Mouse (Mus musculus): Measurements from ENCODE around the gene Sdc4.
A peak's percentile ranks its signal among the peaks of the same experiment; 100 is the strongest.

The Sdc4 gene

DNA sequence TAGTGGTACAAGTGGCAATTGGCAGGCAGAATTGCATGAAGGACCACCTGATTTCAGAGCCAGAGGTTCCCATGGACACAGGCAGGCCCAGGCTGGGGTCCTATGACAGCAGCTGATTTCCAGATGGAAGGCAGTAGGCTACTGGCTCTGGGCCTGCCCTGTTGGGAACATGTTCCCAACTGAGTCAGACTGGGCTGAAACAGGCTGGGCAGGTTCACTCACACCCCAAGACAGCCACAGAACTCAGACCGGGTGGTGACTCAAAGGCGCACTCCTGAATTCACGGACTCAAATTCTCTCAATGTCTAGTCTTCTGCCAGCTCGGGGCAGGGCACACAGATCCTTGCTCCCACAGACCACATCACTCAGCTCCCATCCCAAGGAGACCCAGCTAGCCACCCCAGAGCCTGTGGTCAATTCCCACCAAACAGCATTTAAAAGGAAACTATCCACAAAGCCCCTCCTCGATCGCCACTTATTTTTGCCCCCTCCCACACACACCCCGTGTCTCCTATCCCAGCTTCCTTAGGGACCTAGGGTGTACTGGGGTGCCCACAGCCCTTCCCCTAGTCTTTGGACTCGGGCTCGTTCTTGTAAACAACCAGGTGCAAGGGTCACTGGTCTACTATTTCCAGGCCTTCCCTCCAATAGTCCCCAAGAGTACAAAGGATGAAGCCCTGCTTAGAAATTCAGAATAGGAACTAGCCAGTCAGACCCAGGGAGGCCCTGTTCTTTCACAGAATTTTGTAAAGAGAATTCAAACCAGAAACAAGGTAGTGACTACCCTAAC lies 11.8 kb downstream of the Sdc4 start:
- no peak for DNase-seq (ENCODE audit: low spot score in 2 of 2)

DNA sequence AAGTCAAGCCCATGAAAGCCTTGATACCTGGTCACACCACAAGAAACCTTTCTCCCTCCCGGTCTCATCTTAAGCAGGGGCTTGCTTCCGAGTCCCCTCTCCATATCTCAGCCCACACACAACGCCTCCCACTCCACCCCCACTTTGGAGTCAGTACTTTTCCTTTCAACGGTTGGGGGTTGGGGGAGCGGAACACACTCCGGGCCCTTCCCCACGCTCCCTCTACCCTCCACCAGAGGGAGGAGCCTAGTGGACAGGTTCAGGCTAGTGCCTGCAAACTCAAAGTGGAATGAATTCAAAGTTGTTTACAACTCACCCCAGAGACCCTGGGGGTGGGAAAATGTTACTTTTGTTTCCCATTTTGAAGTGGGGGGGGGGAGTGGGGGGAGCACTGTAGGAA lies 13.0 kb downstream of the Sdc4 start:
- DNase-seq (ENCODE audit: low spot score in 2 of 2), result no peak

- DNase-seq (ENCODE audit: low spot score in 2 of 2), result no peak
Measured at GRCm38 (mm10) chr2:164429881-164430615, 13.6 kb downstream of the Sdc4 start.

- DNase-seq (ENCODE audit: low spot score in 2 of 2), result no peak
Measured at GRCm38 (mm10) chr2:164428451-164428850, 15.2 kb downstream of the Sdc4 start.

- DNase-seq (ENCODE audit: low spot score in 2 of 2), result no peak
Measured at GRCm38 (mm10) chr2:164426952-164427351, 16.7 kb downstream of the Sdc4 start.

- no peak for DNase-seq (ENCODE audit: low spot score in 2 of 2)
Measured at GRCm38 (mm10) chr2:164426121-164426520, 17.6 kb downstream of the Sdc4 start.

DNA sequence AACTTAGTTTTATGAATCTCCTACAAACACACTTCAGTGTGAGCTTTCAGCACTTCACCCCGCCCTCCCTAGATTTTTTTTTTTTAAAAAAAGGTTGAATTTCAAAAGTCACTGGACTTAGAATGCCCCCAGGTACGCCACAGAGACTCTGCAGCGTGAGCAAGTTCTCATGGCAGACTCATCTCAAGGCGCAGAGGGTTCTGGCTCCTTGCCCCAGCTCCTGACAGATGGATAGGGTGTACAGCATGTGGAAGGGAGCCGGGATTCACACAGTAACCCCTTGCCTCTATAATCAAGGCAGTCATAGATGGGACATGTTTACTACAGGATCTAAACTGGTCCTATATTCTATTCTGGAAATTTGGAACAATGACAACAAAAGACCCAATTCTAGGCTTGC lies 18.3 kb downstream of the Sdc4 start:
- DNase-seq (ENCODE audit: low spot score in 2 of 2), result no peak

- no peak for DNase-seq (ENCODE audit: low spot score in 2 of 2)
Measured at GRCm38 (mm10) chr2:164424406-164424805, 19.3 kb downstream of the Sdc4 start.

DNA sequence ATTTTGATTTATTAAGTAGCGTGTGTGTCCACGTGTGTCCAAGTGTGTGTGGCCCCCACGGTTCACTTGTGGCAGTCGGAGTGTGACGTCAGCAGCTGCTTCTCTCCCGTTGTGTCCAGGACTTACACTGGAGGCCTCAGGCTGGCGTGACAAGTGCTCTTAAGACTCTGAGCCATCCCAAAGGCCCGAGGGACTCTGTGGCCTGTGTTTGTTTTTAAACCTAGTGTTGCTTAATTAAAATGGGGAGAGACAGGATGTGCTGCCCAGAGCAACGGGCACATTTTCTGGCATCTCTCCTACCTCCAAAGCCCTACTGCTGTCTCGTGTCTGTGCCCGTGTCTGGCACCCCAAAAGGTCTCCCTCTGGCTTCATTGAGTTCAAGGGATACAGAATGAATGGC lies 20.2 kb downstream of the Sdc4 start:
- DNase-seq (ENCODE audit: low spot score in 2 of 2), result no peak

GRCm38 (mm10) chr2:164422675-164423393 lies 20.9 kb downstream of the Sdc4 start:
- no peak for DNase-seq (ENCODE audit: low spot score in 2 of 2)

- DNase-seq (ENCODE audit: low spot score in 2 of 2), result no peak
Measured at GRCm38 (mm10) chr2:164421979-164422378, 21.7 kb downstream of the Sdc4 start.

- DNase-seq (ENCODE audit: low spot score in 2 of 2), result no peak
Measured at GRCm38 (mm10) chr2:164421306-164421705, 22.4 kb downstream of the Sdc4 start.

DNA sequence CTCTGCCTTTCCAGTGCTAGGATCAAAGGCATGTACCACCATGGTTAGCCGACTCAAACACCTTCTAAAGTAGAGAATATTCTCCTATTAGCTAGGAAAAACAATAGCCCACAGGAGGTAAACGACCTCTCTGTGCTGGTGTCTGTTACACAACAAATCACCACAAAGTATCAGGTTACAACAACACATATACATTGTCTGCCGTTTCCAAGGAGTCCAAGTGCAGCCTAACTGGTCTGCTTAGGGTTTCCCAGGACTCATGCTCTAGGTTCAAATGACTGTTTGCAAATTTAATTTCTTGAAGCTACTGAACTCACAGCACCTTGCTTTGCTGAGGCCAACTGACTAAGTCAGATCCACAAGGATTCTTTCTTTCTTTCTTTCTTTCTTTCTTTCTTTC lies 24.2 kb downstream of the Sdc4 start:
- DNase-seq (ENCODE audit: low spot score in 2 of 2), result no peak

DNA sequence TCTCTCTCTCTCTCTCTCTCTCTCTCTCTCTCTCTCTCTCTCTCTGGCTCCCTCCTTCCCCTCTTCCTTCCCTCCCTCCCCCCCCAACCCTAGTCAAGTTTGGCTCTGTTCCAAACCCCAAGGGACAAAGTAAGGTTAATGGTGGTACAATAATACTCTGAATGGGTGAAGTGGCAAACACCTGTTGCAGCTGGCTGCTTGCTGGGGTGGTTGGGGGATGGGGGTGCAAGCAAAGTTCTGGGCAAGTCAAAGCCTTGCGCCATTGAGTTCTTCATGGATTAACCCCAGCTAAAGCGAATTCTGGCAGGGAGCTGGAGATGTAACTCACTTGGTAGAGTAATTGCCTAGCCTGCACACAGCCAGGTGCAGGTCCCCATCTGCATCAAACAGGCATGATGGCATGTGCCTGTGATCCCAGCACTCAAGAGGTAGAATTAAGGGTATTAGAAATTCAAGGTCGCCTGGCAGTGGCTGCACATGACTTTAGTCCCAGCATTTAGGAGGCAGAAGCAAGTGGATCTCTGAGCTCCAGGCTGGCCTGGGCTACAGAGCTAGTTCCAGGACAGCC lies 25.3 kb downstream of the Sdc4 start:
- no peak for DNase-seq (ENCODE audit: low spot score in 2 of 2)

- no peak for DNase-seq (ENCODE audit: low spot score in 2 of 2)
Measured at GRCm38 (mm10) chr2:164417198-164417597, 26.5 kb downstream of the Sdc4 start.

DNA sequence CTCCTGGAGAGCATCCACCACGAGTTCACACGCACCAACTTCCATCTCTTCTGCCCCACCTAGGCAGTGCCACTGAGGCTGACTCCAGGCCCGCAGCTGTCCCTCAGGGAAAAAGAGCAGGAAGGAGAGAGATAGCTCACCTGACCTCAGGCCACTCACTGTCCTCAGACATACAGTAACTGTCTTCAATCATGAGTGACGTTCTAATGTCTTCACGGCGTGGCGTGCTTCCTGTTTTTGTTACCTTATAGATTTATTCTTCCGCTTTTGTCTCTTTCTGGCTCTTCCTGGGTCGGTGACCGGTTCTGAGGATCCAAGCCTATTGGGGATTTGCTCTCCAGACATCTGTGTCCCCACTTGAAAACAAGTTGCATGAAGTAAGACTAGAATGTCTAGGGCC lies 29.1 kb downstream of the Sdc4 start:
- DNase-seq (ENCODE audit: low spot score in 2 of 2), result no peak

DNA sequence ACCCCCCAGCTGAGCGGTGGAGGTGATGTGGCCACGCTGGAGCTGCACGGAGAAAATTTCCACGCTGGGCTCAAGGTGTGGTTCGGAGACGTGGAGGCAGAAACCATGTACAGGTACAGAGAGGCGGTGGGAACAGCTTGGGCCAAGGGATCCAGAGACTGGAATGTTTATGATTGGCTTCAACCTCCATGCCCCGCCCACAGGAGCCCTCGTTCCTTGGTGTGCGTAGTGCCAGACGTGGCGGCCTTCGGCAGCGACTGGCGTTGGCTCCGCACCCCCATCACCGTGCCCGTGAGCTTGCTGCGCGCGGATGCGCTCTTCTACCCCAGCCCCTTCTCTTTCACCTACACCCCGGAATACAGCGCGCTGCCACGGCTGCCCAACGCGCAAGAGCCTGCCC lies 29.5 kb downstream of the Sdc4 start:
- DNase-seq (ENCODE audit: low spot score in 2 of 2), result no peak

- DNase-seq (ENCODE audit: low spot score in 2 of 2), result peak in 1 of 2 experiments; percentile 51
Measured at GRCm38 (mm10) chr2:164407708-164408107, 36.0 kb downstream of the Sdc4 start.

DNA sequence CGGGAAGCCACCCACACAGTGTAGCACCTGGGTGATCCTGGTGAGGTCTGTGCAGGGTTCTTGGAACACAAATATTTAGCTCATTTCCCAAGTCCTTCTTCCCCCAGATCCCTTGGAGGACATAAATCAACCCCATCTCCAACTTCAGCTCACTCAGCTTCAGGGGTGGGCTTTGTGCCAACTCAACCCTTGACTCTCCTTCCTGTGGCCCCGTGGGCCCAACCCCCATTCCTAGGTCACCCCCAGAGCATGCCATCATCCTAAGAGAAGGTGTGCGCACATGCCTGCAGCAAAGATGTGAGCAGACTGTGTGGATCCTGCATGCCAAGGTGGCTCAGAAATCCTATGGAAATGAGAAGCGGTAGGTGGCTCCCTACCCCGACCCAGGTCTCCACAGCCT lies 38.2 kb downstream of the Sdc4 start:
- no peak for DNase-seq (ENCODE audit: low spot score in 2 of 2)

- DNase-seq (ENCODE audit: low spot score in 2 of 2), result no peak
Measured at GRCm38 (mm10) chr2:164405060-164405459, 38.6 kb downstream of the Sdc4 start, which contains the start of gene Matn4. Gene Matn4, minus strand, starts transcription at chr2:164405160.

DNA sequence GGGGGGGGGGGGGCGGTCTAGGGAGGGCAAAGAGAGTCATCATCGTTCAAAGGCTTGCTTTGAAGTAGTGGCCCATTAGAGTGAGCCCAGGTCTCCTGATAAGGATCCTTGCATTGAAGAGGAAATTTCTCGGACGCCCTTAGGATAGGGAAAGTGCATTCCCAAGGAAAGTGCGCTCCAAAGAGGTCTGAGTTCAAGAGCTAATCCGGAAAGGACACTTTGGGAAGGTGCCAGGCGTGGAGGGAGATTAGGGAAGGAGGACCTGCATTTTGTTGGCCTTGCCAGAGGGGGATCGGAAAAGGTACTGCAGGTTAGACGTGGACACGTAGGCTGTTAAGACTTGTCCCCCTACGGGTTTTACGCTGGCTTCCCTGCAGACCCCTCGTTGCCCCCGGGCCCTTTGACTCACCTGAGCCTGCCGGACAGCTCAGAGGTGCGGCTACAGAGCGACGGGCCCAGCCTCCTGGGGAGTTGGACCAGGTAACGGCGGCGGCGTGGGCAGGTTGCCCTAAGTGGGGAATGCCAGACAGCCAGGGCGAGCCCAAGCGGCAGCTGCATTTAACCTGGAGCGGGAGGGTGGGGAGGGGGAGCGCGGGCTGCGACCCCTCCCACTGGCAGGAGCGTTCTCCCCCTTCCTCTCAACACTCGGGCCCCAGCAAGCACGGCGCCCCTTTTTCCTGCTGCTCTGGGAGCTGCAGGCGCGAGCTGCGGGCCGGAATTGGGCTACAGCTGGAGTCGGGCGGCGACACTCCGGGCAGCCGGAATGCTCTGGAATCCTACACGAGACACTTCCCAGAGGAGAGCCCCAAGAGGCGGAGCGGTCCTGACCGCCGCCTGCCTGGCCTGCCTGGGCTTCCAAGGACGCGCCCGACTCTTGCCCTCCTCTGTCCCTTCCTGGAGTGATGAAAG lies 39.4 kb downstream of the Sdc4 start:
- peak in 1 of 2 experiments; percentile 35 for DNase-seq (ENCODE audit: low spot score in 2 of 2)

Measured in urinary bladder, postnatal 4 days (tissue).